Mouse (Mus musculus) ES-Bruce4 (cell line): ENCODE results near the gene Clec16a.

Source experiments
- CTCF ChIP-seq: IDR thresholded peaks from one replicate; pipeline ENCODE4 v1.8.1; 2011; ENCODE audit warnings: low read depth, low read length
- POLR2A ChIP-seq: IDR thresholded peaks from one replicate; pipeline ENCODE4 v1.8.1; 2011; ENCODE audit warnings: low read length; ENCODE audit not compliant: insufficient read depth

DNA sequence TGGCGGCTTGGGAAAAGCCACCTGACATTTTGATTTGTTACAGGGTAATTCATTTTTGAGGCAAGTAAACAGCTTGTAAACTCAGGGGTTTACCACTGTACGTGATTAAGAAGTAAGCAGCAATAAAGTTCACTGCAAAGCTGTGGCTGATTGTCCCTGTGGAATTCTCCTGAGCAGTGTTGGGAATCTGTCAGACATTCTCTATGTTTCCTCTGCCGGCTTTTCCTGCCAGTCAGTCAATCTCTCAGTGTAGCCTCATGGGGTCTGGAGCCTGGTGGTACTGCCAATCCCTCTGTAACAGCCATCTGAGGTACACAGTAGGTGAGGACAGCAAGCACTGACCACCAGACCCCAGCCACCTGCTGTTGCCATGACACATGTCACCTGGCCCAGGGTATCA, 183.7 kb downstream of the Clec16a start:
- TF ChIP-seq CTCF, result no peak
- TF ChIP-seq POLR2A, result no peak
